Mouse (Mus musculus) heart, embryonic 16.5 days (tissue): ENCODE measurements around the gene Grin3a. TPM values are rescaled to one million over a fixed set of nuclear protein-coding genes. Genes with fewer than 3 reads are reported as not detected.

ENCODE experiments used
- ATAC-seq: fragments of 200-750 bp; cut with Nextera tagmentation; replicated peaks from 2 replicates; pipeline ENCODE4 v1.8.0; 2017; ENCODE audit warnings: moderate number of reproducible peaks; ENCODE audit not compliant: insufficient read depth, low FRiP score; ENCODE audit errors: extremely low read depth
- H3K27ac ChIP-seq: fragments of 300-500 bp; sonication (generic); 2 replicates; pipeline ENCODE4 v1.5.1; 2014; ENCODE audit warnings: mild to moderate bottlenecking, low read length, control low read depth, moderate library complexity
- H3K27me3 ChIP-seq: fragments of 300-500 bp; sonication (generic); 2 replicates; pipeline ENCODE4 v1.6.1; 2014; ENCODE audit warnings: low read length, mixed read lengths; ENCODE audit not compliant: control insufficient read depth, insufficient read depth
- H3K36me3 ChIP-seq: fragments of 300-500 bp; sonication (generic); 2 replicates; pipeline ENCODE4 v1.6.1; 2014; ENCODE audit not compliant: control insufficient read depth, insufficient read depth
- H3K4me1 ChIP-seq: fragments of 300-500 bp; sonication (generic); 2 replicates; pipeline ENCODE4 v1.6.1; 2014; ENCODE audit warnings: low read length, mixed read lengths; ENCODE audit not compliant: control insufficient read depth, insufficient read depth
- H3K4me2 ChIP-seq: fragments of 300-500 bp; sonication (generic); 2 replicates; pipeline ENCODE4 v1.6.1; 2014; ENCODE audit warnings: low read depth, mild to moderate bottlenecking, control low read depth, low read length
- H3K4me3 ChIP-seq: fragments of 300-500 bp; sonication (generic); 2 replicates; pipeline ENCODE4 v1.5.1; 2014; ENCODE audit warnings: mild to moderate bottlenecking, control low read depth, low read length
- H3K9ac ChIP-seq: fragments of 300-500 bp; sonication (generic); 2 replicates; pipeline ENCODE4 v1.6.1; 2014; ENCODE audit warnings: low read length, control low read depth
- H3K9me3 ChIP-seq: fragments of 300-500 bp; sonication (generic); replicated peaks from 2 replicates; pipeline ENCODE4 v1.6.1; 2016; ENCODE audit warnings: low read length; ENCODE audit not compliant: control insufficient read depth
- WGBS: fragments of 180-500 bp; shearing (Covaris S2); extraction: QIAGEN DNeasy Blood & Tissue Kit; methylation state at CpG from one replicate; pipeline ENCODE4 v1.1.7; 2014; 5-methylcytosine and 5-hydroxymethylcytosine counted together
- polyA plus RNA-seq: library from polyadenylated mRNA; unstranded; fragments of >200 nt; fragmentation: Nextera tagmentation; extraction: Ambion mirVana; gene quantifications from 2 replicates; pipeline ENCODE4 v1.2.1, GENCODE M21; 2015

Gene Grin3a
- polyA plus RNA-seq, 1 experiment from 2014 or later: 0.21 TPM

DNA sequence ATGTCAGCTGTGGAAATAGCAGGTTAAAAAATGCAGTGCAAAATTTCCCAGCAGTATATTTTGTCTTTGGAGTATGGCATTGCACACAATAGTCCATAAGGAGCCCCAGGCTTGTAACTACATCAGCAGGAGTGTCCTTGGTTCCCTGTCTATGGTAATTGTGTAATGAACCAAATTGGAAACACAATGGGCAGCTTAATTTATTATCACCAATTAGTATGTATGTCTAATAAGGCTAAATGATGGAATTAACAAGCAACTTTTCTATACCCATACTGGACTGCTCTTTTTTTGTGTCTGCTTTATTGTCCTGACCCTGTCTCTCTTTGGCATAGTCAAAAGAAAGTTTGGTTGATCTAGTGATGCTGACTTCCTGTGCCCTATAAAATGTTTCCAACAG, 38.8 kb downstream of the Grin3a start:
- Histone ChIP-seq H3K27ac (no peak overlapping the region), H3K27me3 (no peaks in the 10 kb centered on the region), H3K4me3 (no peak overlapping the region), H3K9ac (no peak overlapping the region), H3K36me3 (no peaks in the 10 kb centered on the region), H3K4me2 (no peak overlapping the region), H3K9me3 (no peaks in the 10 kb centered on the region), H3K4me1 (no peaks in the 10 kb centered on the region)
- ATAC-seq: no peak

DNA sequence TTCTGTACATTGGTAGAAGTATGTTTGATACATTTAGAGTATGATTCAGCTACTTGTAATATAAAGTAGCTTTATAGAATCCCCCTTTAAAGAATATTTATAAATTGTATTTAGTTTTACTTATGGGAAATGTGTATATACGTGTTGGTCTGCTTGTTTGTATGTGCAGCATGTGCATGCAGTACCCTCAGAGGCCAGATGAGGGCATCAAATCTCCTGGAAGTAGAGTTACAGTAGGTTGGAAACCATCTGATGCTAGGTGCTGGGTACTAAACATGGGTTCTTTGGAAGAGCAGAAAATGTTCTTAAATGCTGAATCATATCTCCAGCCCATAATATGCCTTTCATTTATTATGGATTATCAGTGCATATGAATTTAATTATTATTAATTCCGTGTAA, 46.2 kb downstream of the Grin3a start:
- H3K4me1 ChIP-seq: no peaks in the 10 kb centered on the region
- no peak overlapping the region for H3K27ac ChIP-seq
- 81% methylated on average over 2 of the region's 2 CpGs for WGBS
- no peak overlapping the region for H3K9ac ChIP-seq
- H3K4me2 ChIP-seq: no peak overlapping the region
- 0 out of 2 replicates have a peak, but pooled peaks cover 2% of the 10 kb centered on the region for H3K9me3 ChIP-seq
- H3K27me3 ChIP-seq: no peaks in the 10 kb centered on the region
- no peak overlapping the region for H3K4me3 ChIP-seq
- no peaks in the 10 kb centered on the region for H3K36me3 ChIP-seq
- no peak for ATAC-seq

DNA sequence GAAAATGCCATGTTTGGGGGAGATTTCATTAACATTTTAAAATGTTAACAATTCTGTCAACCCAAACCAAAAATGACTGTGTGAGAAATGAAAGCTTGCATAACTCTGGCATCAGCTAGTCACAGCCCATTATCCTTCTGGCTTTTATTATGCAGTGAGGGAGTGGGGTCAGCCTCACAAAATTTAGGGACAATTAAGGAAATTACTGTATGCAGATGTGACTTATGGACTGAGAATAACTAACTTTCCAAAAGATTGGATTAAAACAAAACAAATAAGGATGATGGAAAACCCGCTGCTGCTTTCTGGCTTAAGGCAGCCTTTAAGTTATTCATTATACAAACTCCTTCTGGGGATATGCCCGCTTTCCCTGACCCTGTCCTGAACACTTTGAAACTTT, 56.6 kb downstream of the Grin3a start:
- no peaks in the 10 kb centered on the region for H3K27me3 ChIP-seq
- H3K9me3 ChIP-seq: no peaks in the 10 kb centered on the region
- no peak for ATAC-seq
- no peak overlapping the region for H3K4me2 ChIP-seq
- no peak overlapping the region for H3K4me3 ChIP-seq
- no peak overlapping the region for H3K27ac ChIP-seq
- no peaks in the 10 kb centered on the region for H3K36me3 ChIP-seq
- H3K9ac ChIP-seq: no peak overlapping the region
- WGBS: 78% methylated on average over 2 of the region's 2 CpGs
- H3K4me1 ChIP-seq: no peaks in the 10 kb centered on the region

DNA sequence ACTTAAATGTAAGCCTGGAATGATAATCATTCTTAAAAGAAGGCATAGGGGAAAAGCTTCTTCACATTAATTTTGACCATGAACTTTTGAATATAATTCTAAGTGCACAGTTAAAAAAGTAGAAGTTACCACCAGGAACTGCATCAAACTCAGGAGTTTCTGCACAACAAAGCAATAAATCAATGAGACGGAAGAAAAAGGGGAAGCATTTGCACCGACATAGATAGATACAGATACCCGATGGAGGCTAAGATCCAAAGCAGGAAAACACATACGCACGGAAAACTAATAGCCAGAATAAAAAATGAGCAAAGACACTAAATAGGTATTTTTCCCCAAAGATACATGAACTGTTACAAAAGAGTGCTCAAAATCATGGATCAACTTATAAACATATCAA, 102.7 kb downstream of the Grin3a start:
- Histone ChIP-seq H3K36me3 (no peaks in the 10 kb centered on the region), H3K4me2 (no peak overlapping the region), H3K4me3 (no peak overlapping the region)

DNA sequence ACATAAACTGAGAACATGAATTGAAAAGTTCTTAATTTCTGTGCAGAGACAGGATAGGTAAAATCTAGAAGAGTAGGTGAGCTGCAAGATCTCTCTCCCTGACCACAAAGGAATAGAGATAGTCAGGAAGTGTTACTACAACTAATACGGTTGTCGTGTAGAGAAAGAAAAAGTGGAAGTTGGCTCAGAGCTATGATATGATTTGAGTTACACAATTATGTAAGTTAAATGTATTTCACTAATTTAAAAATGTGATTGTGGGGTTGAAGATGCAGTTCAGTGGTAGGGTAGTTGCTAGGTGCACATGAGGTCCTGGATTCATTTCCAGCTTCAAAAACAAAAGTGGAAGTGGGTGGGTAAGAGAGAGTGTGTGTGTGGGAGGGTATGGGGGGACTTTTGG, 103.6 kb downstream of the Grin3a start:
- WGBS: 93% methylated on average over 2 of the region's 2 CpGs
- Histone ChIP-seq H3K9me3 (no peaks in the 10 kb centered on the region), H3K27ac (no peak overlapping the region), H3K27me3 (no peaks in the 10 kb centered on the region), H3K4me2 (no peak overlapping the region), H3K4me1 (no peaks in the 10 kb centered on the region), H3K4me3 (no peak overlapping the region), H3K9ac (no peak overlapping the region), H3K36me3 (no peaks in the 10 kb centered on the region)
- no peak for ATAC-seq

More for the DNA sequence above, 102.7 kb downstream of the Grin3a start:
- ATAC-seq: no peak
- 83% methylated on average over 5 of the region's 5 CpGs for WGBS
- no peak overlapping the region for H3K27ac ChIP-seq
- H3K4me1 ChIP-seq: no peaks in the 10 kb centered on the region
- no peaks in the 10 kb centered on the region for H3K9me3 ChIP-seq
- H3K27me3 ChIP-seq: no peaks in the 10 kb centered on the region
- no peak overlapping the region for H3K9ac ChIP-seq

DNA sequence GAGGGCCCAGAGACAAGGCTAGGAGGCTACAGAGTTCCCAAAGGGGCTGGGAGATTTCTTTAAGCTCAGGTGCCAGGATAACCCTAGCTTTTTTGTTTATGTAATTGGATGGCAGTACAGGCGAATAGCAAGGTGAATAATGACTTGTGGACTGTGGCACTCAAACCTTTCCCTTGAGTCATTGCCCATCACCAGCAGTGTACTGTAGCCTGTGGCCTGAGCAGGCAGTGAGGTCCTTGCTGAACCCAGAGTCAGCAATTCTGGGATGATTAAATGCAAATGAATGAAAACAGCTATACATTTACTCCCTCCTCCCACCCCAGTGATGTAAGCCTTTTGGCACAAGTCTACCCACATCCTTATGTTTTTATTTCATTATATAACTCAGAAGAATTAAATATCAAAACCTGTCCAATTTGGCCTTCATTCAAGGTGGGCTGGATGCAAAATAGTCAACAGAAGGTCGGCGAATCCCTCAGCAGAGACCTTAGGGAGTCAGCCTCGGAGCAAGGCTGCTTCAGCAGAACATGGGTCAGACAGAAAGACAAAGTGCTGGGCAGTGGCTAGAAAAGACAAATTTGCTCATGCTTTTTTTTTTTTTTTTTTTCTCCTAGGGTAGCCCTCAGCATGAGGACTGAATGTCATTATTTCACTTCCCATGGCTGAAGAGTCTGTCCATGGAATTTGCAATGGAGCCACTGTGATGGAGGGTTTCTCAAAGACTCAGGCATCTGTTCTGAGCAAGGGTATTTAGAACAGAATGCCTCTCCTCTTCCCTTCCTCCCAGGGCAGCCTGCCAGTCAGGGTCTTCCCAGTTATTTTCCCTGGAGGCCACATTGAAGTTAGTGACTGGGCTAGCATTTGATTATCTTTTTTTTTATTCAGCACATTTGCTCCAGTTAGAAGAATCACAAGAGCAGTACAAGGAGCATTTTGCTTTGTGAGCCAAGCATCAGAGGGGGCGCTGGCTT, 104.5 kb downstream of the Grin3a start:
- Histone ChIP-seq H3K36me3 (no peaks in the 10 kb centered on the region), H3K9me3 (no peaks in the 10 kb centered on the region), H3K4me1 (no peaks in the 10 kb centered on the region), H3K4me3 (no peak overlapping the region), H3K4me2 (no peak overlapping the region), H3K27ac (no peak overlapping the region), H3K27me3 (no peaks in the 10 kb centered on the region), H3K9ac (no peak overlapping the region)
- WGBS: 76% methylated on average over 5 of the region's 5 CpGs
- no peak for ATAC-seq

DNA sequence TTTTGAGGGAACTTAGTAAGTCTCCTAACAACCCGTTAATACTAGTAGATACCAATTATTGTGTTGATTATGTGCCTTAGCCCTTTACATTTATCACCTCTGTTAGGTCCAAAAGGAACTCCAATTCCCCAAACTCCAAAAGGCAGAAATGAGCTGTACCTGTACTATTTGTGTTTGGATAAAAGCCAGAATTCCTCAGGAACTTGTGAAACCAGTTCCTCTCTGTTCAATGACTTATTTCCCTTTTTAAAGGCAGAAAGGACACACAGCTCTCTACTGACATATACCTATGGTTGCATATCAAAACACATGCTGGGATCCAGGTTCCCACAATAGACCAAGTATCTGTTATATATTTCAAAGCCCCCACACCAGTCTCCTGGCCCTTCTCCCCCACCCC, 106.0 kb downstream of the Grin3a start:
- no peak overlapping the region for H3K4me3 ChIP-seq
- no peak for ATAC-seq
- no peak overlapping the region for H3K9ac ChIP-seq
- H3K36me3 ChIP-seq: no peaks in the 10 kb centered on the region
- H3K9me3 ChIP-seq: no peaks in the 10 kb centered on the region
- no peaks in the 10 kb centered on the region for H3K27me3 ChIP-seq
- H3K4me2 ChIP-seq: no peak overlapping the region
- WGBS: 65% methylated on average over 1 of the region's 1 CpGs
- H3K27ac ChIP-seq: no peak overlapping the region
- no peaks in the 10 kb centered on the region for H3K4me1 ChIP-seq

DNA sequence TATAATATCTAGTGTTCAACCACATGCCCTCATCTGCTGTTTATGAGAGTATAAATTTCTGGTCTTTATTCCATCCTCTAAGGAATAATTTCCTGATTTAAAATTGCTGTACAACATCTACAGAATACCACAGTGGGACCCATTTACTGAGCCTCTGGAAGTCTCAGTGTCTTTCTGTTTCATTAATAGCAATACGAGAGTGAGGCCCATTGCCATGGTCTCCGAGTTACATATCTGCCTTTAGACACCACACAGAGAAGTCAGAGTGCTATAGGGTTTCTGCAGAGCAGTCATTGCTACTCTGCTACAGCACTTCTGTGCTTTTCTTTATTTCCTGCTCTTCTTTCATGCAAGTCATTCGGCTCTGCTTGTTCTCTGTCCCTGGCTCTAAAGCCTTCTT, 116.2 kb downstream of the Grin3a start:
- Histone ChIP-seq H3K4me3 (no peak overlapping the region), H3K36me3 (no peaks in the 10 kb centered on the region), H3K4me2 (no peak overlapping the region), H3K27ac (no peak overlapping the region), H3K4me1 (no peaks in the 10 kb centered on the region), H3K9ac (no peak overlapping the region), H3K9me3 (no peaks in the 10 kb centered on the region), H3K27me3 (no peaks in the 10 kb centered on the region)
- ATAC-seq: no peak
- WGBS: 68% methylated on average over 3 of the region's 3 CpGs

DNA sequence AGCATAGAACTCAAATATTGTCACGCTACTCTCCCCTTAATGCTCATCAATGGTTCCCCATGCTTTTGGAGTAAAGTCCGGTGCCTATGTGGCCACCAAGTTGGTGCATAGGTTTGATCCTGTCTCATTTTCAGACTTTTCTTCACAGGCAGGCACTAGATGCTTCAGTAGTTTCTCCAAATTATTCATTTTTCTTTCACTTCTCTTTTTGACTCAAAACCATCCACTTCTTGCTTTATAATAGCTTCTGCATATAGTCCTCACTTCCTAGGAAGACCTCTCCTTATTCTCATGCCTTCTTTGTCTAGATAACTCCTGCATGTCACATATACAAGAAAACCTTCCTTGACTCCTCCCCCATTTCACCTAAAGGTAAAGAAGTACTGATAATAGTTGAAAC, 121.6 kb downstream of the Grin3a start:
- H3K4me2 ChIP-seq: no peak overlapping the region
- no peaks in the 10 kb centered on the region for H3K4me1 ChIP-seq
- H3K27ac ChIP-seq: no peak overlapping the region
- H3K36me3 ChIP-seq: no peaks in the 10 kb centered on the region
- ATAC-seq: no peak
- H3K27me3 ChIP-seq: no peaks in the 10 kb centered on the region
- no peak overlapping the region for H3K4me3 ChIP-seq
- whole genome bisulfite sequencing: 87% methylated on average over 2 of the region's 2 CpGs
- no peak overlapping the region for H3K9ac ChIP-seq
- H3K9me3 ChIP-seq: no peaks in the 10 kb centered on the region
